Mouse (Mus musculus): ENCODE results near the gene Arrb1. TPM values are rescaled to one million over a fixed set of nuclear protein-coding genes. Genes with fewer than 3 reads are reported as not detected.

The Arrb1 gene
- polyA plus RNA-seq, 1 experiment from 2014 or later, result 3.0 TPM

GRCm38 (mm10) chr7:99605058-99605457, 69.8 kb downstream of the Arrb1 start:
- Histone ChIP-seq H3K27me3 (ENCODE audit: control insufficient read depth, insufficient read depth, low read length) (no peaks in the 10 kb centered on the region), H3K4me3 (ENCODE audit: low read depth, low read length) (no peak overlapping the region), H3K9ac (replicated peaks; ENCODE audit: low read length) (no peak overlapping the region), H3K9me3 (replicated peaks; ENCODE audit: control insufficient read depth, low read length) (no peaks in the 10 kb centered on the region), H3K27ac (replicated peaks; ENCODE audit: low read depth, low read length) (no peak overlapping the region), H3K4me2 (ENCODE audit: low read depth, low read length) (no peak overlapping the region), H3K4me1 (ENCODE audit: control insufficient read depth, insufficient read depth, low read length) (no peaks in the 10 kb centered on the region), H3K36me3 (replicated peaks; ENCODE audit: control insufficient read depth, insufficient read depth, low read depth, low read length) (no peaks in the 10 kb centered on the region)
- 97% methylated on average over 2 of the region's 2 CpGs for WGBS
- DNase-seq (ENCODE audit: low spot score), result no peak
- no peak for ATAC-seq (replicated peaks; ENCODE audit: insufficient number of reproducible peaks, low FRiP score, low TSS enrichment, low read depth)

GRCm38 (mm10) chr7:99606303-99606702, 71.0 kb downstream of the Arrb1 start:
- Histone ChIP-seq H3K9me3 (replicated peaks; ENCODE audit: control insufficient read depth, low read length) (no peaks in the 10 kb centered on the region), H3K4me2 (ENCODE audit: low read depth, low read length) (no peak overlapping the region)

GRCm38 (mm10) chr7:99606766-99607165, 71.5 kb downstream of the Arrb1 start:
- Histone ChIP-seq H3K36me3 (replicated peaks; ENCODE audit: control insufficient read depth, insufficient read depth, low read depth, low read length) (no peaks in the 10 kb centered on the region), H3K4me2 (ENCODE audit: low read depth, low read length) (no peak overlapping the region), H3K9me3 (replicated peaks; ENCODE audit: control insufficient read depth, low read length) (no peaks in the 10 kb centered on the region), H3K27ac (replicated peaks; ENCODE audit: low read depth, low read length) (no peak overlapping the region), H3K4me3 (ENCODE audit: low read depth, low read length) (no peak overlapping the region), H3K4me1 (ENCODE audit: control insufficient read depth, insufficient read depth, low read length) (no peaks in the 10 kb centered on the region), H3K9ac (replicated peaks; ENCODE audit: low read length) (no peak overlapping the region), H3K27me3 (ENCODE audit: control insufficient read depth, insufficient read depth, low read length) (no peaks in the 10 kb centered on the region)
- ATAC-seq (replicated peaks; ENCODE audit: insufficient number of reproducible peaks, low FRiP score, low TSS enrichment, low read depth) (no peak), DNase-seq (ENCODE audit: low spot score) (no peak)
- whole genome bisulfite sequencing, result 59% methylated on average over 3 of the region's 3 CpGs

More at GRCm38 (mm10) chr7:99606303-99606702, 71.0 kb downstream of the Arrb1 start:
- DNase-seq (ENCODE audit: low spot score) (no peak), ATAC-seq (replicated peaks; ENCODE audit: insufficient number of reproducible peaks, low FRiP score, low TSS enrichment, low read depth) (no peak)
- H3K4me1 ChIP-seq (ENCODE audit: control insufficient read depth, insufficient read depth, low read length), result no peaks in the 10 kb centered on the region
- 84% methylated on average over 11 of the region's 11 CpGs for WGBS
- no peaks in the 10 kb centered on the region for H3K36me3 ChIP-seq (replicated peaks; ENCODE audit: control insufficient read depth, insufficient read depth, low read depth, low read length)
- no peak overlapping the region for H3K4me3 ChIP-seq (ENCODE audit: low read depth, low read length)
- no peak overlapping the region for H3K9ac ChIP-seq (replicated peaks; ENCODE audit: low read length)
- H3K27ac ChIP-seq (replicated peaks; ENCODE audit: low read depth, low read length), result no peak overlapping the region
- H3K27me3 ChIP-seq (ENCODE audit: control insufficient read depth, insufficient read depth, low read length), result no peaks in the 10 kb centered on the region

- Histone ChIP-seq H3K9me3 (replicated peaks; ENCODE audit: control insufficient read depth, low read length) (no peaks in the 10 kb centered on the region), H3K9ac (replicated peaks; ENCODE audit: low read length) (no peak overlapping the region), H3K4me3 (ENCODE audit: low read depth, low read length) (no peak overlapping the region), H3K27me3 (ENCODE audit: control insufficient read depth, insufficient read depth, low read length) (no peaks in the 10 kb centered on the region), H3K4me1 (ENCODE audit: control insufficient read depth, insufficient read depth, low read length) (no peaks in the 10 kb centered on the region), H3K4me2 (ENCODE audit: low read depth, low read length) (no peak overlapping the region), H3K27ac (replicated peaks; ENCODE audit: low read depth, low read length) (no peak overlapping the region), H3K36me3 (replicated peaks; ENCODE audit: control insufficient read depth, insufficient read depth, low read depth, low read length) (no peaks in the 10 kb centered on the region)
- DNase-seq (ENCODE audit: low spot score), result no peak
- ATAC-seq (replicated peaks; ENCODE audit: insufficient number of reproducible peaks, low FRiP score, low TSS enrichment, low read depth), result no peak
- 47% methylated on average over 2 of the region's 2 CpGs for WGBS
These were observed 72.4 kb downstream of the Arrb1 start for GRCm38 (mm10) chr7:99607632-99608031.

- DNase-seq (ENCODE audit: low spot score) (no peak), ATAC-seq (replicated peaks; ENCODE audit: insufficient number of reproducible peaks, low FRiP score, low TSS enrichment, low read depth) (no peak)
- H3K36me3 ChIP-seq (replicated peaks; ENCODE audit: control insufficient read depth, insufficient read depth, low read depth, low read length), result no peaks in the 10 kb centered on the region
- no peaks in the 10 kb centered on the region for H3K27me3 ChIP-seq (ENCODE audit: control insufficient read depth, insufficient read depth, low read length)
- no peaks in the 10 kb centered on the region for H3K9me3 ChIP-seq (replicated peaks; ENCODE audit: control insufficient read depth, low read length)
- no peak overlapping the region for H3K4me2 ChIP-seq (ENCODE audit: low read depth, low read length)
- H3K4me3 ChIP-seq (ENCODE audit: low read depth, low read length), result no peak overlapping the region
- H3K9ac ChIP-seq (replicated peaks; ENCODE audit: low read length), result no peak overlapping the region
- WGBS, result 68% methylated on average over 2 of the region's 2 CpGs
- no peak overlapping the region for H3K27ac ChIP-seq (replicated peaks; ENCODE audit: low read depth, low read length)
- H3K4me1 ChIP-seq (ENCODE audit: control insufficient read depth, insufficient read depth, low read length), result no peaks in the 10 kb centered on the region
These were observed 83.0 kb downstream of the Arrb1 start for GRCm38 (mm10) chr7:99618264-99618663.

GRCm38 (mm10) chr7:99618860-99619259, 83.6 kb downstream of the Arrb1 start:
- ATAC-seq (replicated peaks; ENCODE audit: insufficient number of reproducible peaks, low FRiP score, low TSS enrichment, low read depth) (no peak), DNase-seq (ENCODE audit: low spot score) (peak; percentile 54)
- no peaks in the 10 kb centered on the region for H3K36me3 ChIP-seq (replicated peaks; ENCODE audit: control insufficient read depth, insufficient read depth, low read depth, low read length)
- no peak overlapping the region for H3K9ac ChIP-seq (replicated peaks; ENCODE audit: low read length)
- no peak overlapping the region for H3K4me2 ChIP-seq (ENCODE audit: low read depth, low read length)
- 11% methylated on average over 3 of the region's 3 CpGs for WGBS
- H3K4me3 ChIP-seq (ENCODE audit: low read depth, low read length), result no peak overlapping the region
- no peaks in the 10 kb centered on the region for H3K4me1 ChIP-seq (ENCODE audit: control insufficient read depth, insufficient read depth, low read length)
- H3K27me3 ChIP-seq (ENCODE audit: control insufficient read depth, insufficient read depth, low read length), result no peaks in the 10 kb centered on the region
- H3K27ac ChIP-seq (replicated peaks; ENCODE audit: low read depth, low read length), result no peak overlapping the region
- no peaks in the 10 kb centered on the region for H3K9me3 ChIP-seq (replicated peaks; ENCODE audit: control insufficient read depth, low read length)

- WGBS, result under 1% methylated on average over 77 of the region's 81 CpGs
- ATAC-seq (replicated peaks; ENCODE audit: insufficient number of reproducible peaks, low FRiP score, low TSS enrichment, low read depth) (peak; percentile 89), DNase-seq (ENCODE audit: low spot score) (peak; percentile 87)
- no peaks in the 10 kb centered on the region for H3K36me3 ChIP-seq (replicated peaks; ENCODE audit: control insufficient read depth, insufficient read depth, low read depth, low read length)
- peak overlapping the region; percentile 43 for H3K4me3 ChIP-seq (ENCODE audit: low read depth, low read length)
- peaks cover 37% of the 10 kb centered on the region for H3K27me3 ChIP-seq (ENCODE audit: control insufficient read depth, insufficient read depth, low read length)
- no peak overlapping the region for H3K27ac ChIP-seq (replicated peaks; ENCODE audit: low read depth, low read length)
- peak overlapping the region; percentile 39 for H3K9ac ChIP-seq (replicated peaks; ENCODE audit: low read length)
- peak overlapping the region; percentile 96 for H3K4me2 ChIP-seq (ENCODE audit: low read depth, low read length)
- H3K4me1 ChIP-seq (ENCODE audit: control insufficient read depth, insufficient read depth, low read length), result peaks cover 11% of the 10 kb centered on the region; the same call in 1 of the 2 replicates
- no peaks in the 10 kb centered on the region for H3K9me3 ChIP-seq (replicated peaks; ENCODE audit: control insufficient read depth, low read length)
These were observed 90.6 kb downstream of the Arrb1 start for GRCm38 (mm10) chr7:99625722-99626375.

- H3K27me3 ChIP-seq (ENCODE audit: control insufficient read depth, insufficient read depth, low read length), result peaks cover 37% of the 10 kb centered on the region
- DNase-seq (ENCODE audit: low spot score) (peak; percentile 48), ATAC-seq (replicated peaks; ENCODE audit: insufficient number of reproducible peaks, low FRiP score, low TSS enrichment, low read depth) (peak; percentile 14; the same call in 1 of the 2 replicates)
- WGBS, result under 1% methylated on average over 65 of the region's 83 CpGs
- H3K36me3 ChIP-seq (replicated peaks; ENCODE audit: control insufficient read depth, insufficient read depth, low read depth, low read length), result no peaks in the 10 kb centered on the region
- H3K4me2 ChIP-seq (ENCODE audit: low read depth, low read length), result peak within 1 kb of the TSS; percentile 96
- H3K27ac ChIP-seq (replicated peaks; ENCODE audit: low read depth, low read length), result no peak within 1 kb of the TSS
- H3K9ac ChIP-seq (replicated peaks; ENCODE audit: low read length), result peak within 1 kb of the TSS; percentile 39
- H3K9me3 ChIP-seq (replicated peaks; ENCODE audit: control insufficient read depth, low read length), result no peaks in the 10 kb centered on the region
- H3K4me1 ChIP-seq (ENCODE audit: control insufficient read depth, insufficient read depth, low read length), result peaks cover 11% of the 10 kb centered on the region; the same call in 1 of the 2 replicates
- H3K4me3 ChIP-seq (ENCODE audit: low read depth, low read length), result peak within 1 kb of the TSS; percentile 43
These were observed 91.4 kb downstream of the Arrb1 start, which contains the start of gene Tpbgl for GRCm38 (mm10) chr7:99626376-99627270. Gene Tpbgl, minus strand, starts transcription at chr7:99627103.
